Mouse (Mus musculus) neutrophil, adult 83 days (primary cell): ENCODE data around the gene Plod3. TPM values are rescaled to one million over a fixed set of nuclear protein-coding genes. Genes with fewer than 3 reads are reported as not detected.

Source experiments
- total RNA-seq, 2 experiments: library from RNA; stranded (reverse); gene quantifications; one replicate each; pipeline ENCODE4 v1.2.4; 2023

Gene Plod3
- 100 to 1,000 TPM in 1 of 2 experiments, 10 to 100 TPM in 1; 94.6 to 114 TPM for total RNA-seq

DNA sequence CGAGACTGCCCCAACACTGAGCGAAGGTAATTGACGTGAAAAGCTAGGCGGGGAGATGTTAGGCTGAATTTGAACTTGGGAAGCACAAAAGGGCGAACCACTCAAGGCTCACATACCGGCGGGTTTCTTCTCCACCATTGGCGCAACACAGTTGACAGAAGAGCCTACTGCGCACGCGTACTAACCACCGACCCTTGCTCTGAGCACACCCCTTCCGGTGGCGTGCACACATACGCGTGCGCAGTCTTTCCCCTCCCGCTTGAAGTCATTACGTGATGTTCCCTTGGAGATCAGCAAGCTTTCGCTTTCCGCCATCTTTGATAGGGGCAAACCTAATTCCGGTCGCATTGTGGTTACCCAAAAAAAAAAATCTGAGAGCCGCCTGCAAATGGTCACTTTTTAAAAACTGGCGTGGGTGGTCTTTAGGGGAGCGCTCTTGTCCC lies at the start of gene Plod3:
Plod3 (plus strand) TSS at position 325 of the 443 bp plus-strand sequence.

DNA sequence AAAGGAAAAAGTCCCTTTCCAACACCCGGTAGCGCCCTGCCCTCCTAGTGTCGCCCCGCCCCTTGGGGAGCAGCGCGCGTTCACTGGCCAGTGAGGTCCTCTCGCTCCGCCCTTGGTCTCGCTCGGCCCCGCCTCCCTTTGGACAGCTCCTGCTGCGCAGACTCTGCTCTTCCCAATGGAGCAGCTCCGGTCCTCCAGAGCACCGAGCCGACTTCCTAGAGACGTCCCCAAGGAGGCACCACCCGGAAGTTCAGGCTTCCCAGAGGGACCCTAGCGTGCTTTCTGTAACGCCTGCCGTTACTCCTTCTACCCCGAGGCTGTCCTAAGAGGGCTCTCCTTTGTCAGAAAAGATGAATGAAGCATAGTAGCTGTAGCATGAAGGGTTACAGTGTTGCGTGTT lies 33.8 kb upstream of the Plod3 start, which contains the start of gene Fis1:
Fis1 (plus strand) TSS at position 261 of the 400 bp plus-strand sequence.

DNA sequence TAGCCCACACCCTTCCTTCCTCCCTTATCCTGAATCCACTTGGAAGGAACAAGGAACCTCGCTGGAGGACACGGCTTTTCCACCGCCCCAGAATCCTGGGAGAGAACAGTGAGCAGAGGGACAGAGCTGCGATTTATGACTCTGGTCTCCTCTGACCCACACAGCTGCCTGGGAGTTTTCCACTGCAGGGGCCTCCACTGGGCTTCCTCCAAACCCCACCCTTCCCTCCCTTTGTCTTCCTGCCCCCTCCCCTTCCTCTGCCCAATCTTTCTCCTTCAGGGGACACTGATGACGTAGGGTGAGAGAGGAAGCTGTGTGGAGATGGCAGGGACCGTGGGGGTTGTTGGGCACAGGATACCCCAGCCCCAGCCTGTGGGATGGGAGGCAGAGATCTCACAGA lies 20.5 kb upstream of the Plod3 start, which contains the start of gene Cldn15:
Cldn15 (plus strand) TSS at position 286 of the 400 bp plus-strand sequence.

DNA sequence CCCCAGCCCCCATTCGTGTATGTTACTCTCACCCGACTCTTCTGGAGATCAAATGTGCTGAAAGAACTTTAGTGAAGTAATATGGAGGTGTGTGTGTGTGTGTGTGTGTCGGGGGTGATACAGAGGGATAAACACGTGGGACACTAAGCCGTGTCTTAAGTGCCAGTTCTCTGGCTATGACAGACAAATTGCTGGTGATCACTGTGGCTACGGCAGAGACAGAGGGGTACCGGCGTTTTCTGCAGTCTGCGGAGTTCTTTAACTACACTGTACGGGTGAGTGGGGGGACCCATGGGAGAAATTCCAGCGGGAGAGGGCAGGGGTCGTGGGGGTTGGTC lies 1.1 kb downstream of the Plod3 start, which contains the start of gene Znhit1:
Znhit1 (minus strand) TSS at position 88 of the 338 bp plus-strand sequence.

DNA sequence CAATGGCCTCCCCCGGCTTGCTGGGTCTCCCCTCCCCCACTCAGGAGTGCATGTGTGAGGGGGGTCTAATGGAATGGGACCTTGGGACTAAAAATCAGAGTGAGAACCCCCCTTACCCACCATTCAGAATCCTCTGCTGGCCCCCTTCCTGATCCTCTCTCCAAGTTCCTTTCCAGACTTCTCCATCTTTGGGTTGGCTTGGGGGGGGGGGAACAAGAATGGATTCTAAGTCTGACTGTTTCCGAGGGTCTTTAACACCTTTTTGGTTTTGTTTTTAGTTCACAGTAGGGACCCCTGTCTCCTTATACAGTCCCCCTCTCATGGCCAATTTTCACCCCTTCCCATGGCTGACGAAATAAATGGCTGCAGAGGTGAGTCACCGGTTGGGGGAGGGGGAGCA lies 39.3 kb downstream of the Plod3 start, which contains the start of gene Vgf:
Vgf (plus strand) TSS at position 301 of the 400 bp plus-strand sequence.

DNA sequence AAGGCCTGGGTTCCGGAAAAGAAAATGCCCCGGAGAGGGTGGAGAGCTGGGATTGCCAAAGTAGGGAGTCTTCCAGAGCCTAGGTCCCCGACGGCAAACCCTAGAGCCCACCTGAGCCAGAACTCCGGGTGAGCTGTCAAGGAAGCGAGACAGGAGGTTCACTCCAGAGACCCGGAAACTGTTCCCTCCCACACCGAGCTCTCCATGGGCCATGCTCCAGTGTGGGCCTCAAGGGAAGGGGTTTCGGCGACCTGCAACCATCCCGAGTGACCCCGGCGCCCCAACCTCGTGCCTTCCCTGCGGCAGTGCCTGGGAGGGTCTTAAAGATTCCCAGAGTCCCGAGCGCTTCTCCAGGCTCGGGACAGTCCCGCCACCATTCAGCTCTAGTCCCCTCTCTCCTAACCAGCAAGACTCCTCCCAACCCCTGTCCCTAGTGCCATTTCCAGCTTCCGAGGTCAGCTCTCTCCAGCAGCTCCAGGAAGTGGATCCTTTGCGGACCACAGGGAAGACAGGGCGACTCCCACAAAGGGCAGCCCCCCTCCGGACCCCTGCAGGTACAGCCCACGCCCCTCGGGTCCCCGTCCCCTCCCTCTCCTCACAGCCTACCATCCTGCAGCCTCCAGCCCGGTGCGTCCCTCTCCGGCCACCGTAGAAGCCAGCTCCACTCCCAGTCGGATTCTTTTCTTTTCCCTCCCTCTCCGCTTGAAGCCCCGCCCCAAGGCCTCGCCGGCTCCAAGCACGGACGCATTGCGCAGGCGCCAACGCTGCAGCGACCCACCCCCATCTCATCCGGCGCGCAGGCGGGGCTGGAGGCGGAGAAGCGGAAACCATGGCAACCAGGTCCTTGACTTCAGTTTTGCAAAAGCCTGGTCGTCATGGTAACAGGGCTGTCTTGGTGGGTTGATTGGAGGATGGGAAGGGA lies 58.8 kb downstream of the Plod3 start, which contains the start of gene Ap1s1:
Ap1s1 (minus strand) TSS at position 734 of the 922 bp plus-strand sequence.

Other genes starting within 250 kb of the Plod3 start
- gene Col26a1, start 103.8 kb upstream of the Plod3 start, total RNA-seq = not detected
- gene Ift22, start 78.9 kb upstream of the Plod3 start, total RNA-seq = 1 to 10 TPM; 2.6 to 6.0 TPM
- 100 to 1,000 TPM; 193 to 219 TPM for gene Fis1, start 33.7 kb upstream of the Plod3 start, total RNA-seq
- gene Cldn15, start 20.4 kb upstream of the Plod3 start, total RNA-seq = 10 to 100 TPM; 47.5 to 57.3 TPM
- gene Znhit1, start 1.0 kb downstream of the Plod3 start, total RNA-seq = 10 to 100 TPM; 83.2 to 88.3 TPM
- gene Vgf, start 39.4 kb downstream of the Plod3 start, total RNA-seq = not detected
- 10 to 100 TPM; 34.6 to 42.4 TPM for gene Ap1s1, start 59.1 kb downstream of the Plod3 start, total RNA-seq
- under 1 TPM in 1 of 2 experiments, not detected in 1; 0.28 TPM for gene Serpine1, start 85.2 kb downstream of the Plod3 start, total RNA-seq
- 10 to 100 TPM; 32.8 to 36.3 TPM for gene Trim56, start 129.2 kb downstream of the Plod3 start, total RNA-seq
- not detected for gene Muc3, start 162.3 kb downstream of the Plod3 start, total RNA-seq
- 1 to 10 TPM; 1.7 to 2.9 TPM for gene Muc3a, start 225.4 kb downstream of the Plod3 start, total RNA-seq